Mouse (Mus musculus): ENCODE results near the gene Appl1. TPM values are rescaled to one million over a fixed set of nuclear protein-coding genes. Genes with fewer than 3 reads are reported as not detected.
"Not testable (repeated sequence)": the region's sequence is repeated elsewhere in the genome, so short reads cannot be mapped to it uniquely, and the experiment has no call there.

Appl1 gene
- polyA plus RNA-seq, 2 experiments from 2014 or later = 24.3 to 49.1 TPM

DNA sequence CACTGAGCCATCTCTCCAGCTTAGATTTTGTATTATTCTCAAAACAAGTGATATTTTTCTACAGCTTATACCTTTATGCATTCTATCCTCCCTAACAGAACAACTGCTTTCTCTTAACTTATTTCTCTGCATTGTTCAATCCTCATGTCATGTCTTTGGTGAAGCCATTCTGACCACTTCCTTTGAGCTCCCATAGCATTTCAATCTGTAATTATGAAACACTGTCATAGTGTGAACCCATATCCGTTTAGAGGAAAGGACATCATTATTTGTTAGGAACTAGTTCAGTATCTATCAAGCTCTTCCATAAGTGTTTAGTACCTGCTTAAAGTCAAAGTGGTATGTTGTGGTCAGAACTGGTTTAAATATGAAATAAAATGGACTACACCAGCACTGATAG lies 10.5 kb downstream of the Appl1 start:
- no peak for ATAC-seq

- ATAC-seq = not testable (repeated sequence)
These were observed 14.9 kb downstream of the Appl1 start for GRCm38 (mm10) chr14:26956139-26956538.

DNA sequence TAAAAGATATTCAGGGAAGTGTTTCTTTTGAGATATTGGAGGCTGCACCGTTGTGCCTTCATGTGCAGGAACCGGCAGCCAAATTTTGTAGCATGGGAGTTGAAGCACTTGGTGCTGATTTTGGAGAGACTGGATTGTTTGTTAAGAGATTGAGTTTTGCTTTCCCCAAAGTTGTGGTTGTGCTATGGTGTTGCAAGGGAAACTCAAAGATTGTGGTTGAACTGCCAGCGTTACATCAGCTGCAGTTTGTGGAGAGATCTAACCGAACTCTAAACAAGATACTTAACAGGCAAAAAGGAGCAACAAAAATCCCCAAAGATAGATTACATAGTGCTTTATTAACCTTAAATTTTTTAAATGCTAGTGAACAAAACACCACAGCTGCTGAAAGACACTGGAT lies 35.5 kb downstream of the Appl1 start:
- ATAC-seq = no peak

- ATAC-seq = no peak
These were observed 36.1 kb downstream of the Appl1 start for GRCm38 (mm10) chr14:26934891-26935290.

GRCm38 (mm10) chr14:26923702-26924421 lies 47.2 kb downstream of the Appl1 start:
- ATAC-seq = no peak

GRCm38 (mm10) chr14:26919310-26919709 lies 51.7 kb downstream of the Appl1 start:
- ATAC-seq = no peak

GRCm38 (mm10) chr14:26913681-26914268 lies 57.3 kb downstream of the Appl1 start:
- ATAC-seq = no peak

GRCm38 (mm10) chr14:26911826-26912225 lies 59.2 kb downstream of the Appl1 start:
- no peak for ATAC-seq

- no peak for ATAC-seq
These were observed 59.8 kb downstream of the Appl1 start for GRCm38 (mm10) chr14:26911201-26911600.

DNA sequence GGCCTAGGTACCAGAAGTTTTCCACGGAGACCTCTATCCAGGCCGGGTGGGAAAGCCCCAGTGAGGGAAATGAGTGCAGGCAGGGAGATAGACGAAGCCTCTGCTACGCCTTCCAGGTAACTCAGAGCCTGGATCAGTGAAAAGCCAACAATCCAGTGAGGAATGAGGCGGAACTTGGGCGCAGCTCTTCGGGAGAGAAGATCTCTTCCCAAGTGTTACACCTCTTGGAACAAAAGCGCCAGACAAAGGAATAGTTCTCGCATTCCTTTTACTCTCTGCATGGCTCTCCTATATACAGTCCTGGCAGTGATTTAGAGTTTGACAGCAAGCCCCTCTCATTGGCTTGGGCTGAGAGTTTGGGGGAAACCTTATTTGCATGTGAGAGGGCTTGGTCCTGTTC lies 60.6 kb downstream of the Appl1 start:
- not testable (repeated sequence) for ATAC-seq

DNA sequence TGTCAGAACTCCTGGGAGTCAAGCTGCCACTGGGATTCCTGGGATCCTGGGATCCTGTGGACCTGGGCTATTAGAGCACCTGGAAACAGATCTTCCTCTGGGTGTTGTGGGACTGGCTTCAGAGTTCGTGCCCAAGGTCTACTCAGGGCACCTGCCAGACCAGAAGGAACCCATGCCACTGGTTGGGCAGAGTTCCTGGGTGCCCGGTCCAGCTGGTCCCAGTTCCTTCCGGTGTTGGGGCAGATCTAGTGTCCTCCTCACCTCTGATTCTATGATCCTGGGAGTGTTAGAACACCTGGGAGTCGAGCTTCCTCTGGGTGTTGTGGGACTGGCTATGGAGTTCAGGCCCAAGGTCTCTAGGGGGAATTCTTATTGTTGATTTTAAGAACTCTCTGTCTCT lies 63.6 kb downstream of the Appl1 start:
- no peak for ATAC-seq

- no peak for ATAC-seq
These were observed 70.1 kb downstream of the Appl1 start for GRCm38 (mm10) chr14:26900893-26901292.

- no peak for ATAC-seq
These were observed 71.5 kb downstream of the Appl1 start for GRCm38 (mm10) chr14:26899490-26899889.

GRCm38 (mm10) chr14:26894392-26894791 lies 76.6 kb downstream of the Appl1 start, which contains the start of gene Asb14:
TSS of gene Asb14 (plus strand) at chr14:26894557.
- no peak for ATAC-seq

- ATAC-seq = no peak
These were observed 80.3 kb downstream of the Appl1 start for GRCm38 (mm10) chr14:26890777-26891176.

DNA sequence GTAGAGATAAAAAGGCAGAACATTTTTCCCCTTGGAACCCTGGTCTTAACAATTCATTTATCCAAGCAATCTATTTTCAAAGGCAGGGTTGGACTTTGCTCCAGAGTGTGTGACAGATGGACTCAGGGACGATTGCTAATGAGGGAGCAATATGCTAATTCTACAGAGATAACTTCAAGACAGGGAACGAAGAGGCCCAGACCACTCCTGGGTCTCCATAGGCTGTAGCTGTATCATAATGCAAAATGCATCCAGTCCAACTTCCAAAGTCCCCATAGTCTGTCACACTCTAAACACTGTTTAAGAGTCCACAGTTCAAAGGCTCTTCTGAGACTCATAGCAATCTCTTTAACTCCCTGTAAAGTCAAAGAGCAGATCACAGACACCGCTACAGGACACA lies 83.8 kb downstream of the Appl1 start:
- no peak for ATAC-seq

DNA sequence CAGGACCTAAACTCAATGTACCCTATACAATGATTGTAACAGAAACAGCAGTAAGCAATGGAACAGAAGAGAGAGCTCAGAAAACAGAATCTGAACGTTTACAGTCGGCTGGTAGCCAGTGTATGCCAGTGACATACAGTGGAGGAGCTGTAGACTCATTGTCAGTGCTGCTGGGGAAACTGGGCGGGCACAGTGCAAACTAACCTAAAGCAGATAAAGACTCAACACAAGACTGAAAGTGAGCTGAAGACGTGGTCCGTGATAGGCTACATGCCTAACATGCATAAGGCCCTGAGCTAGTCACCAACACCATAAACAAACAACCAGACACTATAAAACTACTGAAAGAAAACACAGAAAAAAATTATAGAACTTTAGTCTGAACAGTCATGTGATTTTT lies 89.3 kb downstream of the Appl1 start:
- no peak for ATAC-seq

DNA sequence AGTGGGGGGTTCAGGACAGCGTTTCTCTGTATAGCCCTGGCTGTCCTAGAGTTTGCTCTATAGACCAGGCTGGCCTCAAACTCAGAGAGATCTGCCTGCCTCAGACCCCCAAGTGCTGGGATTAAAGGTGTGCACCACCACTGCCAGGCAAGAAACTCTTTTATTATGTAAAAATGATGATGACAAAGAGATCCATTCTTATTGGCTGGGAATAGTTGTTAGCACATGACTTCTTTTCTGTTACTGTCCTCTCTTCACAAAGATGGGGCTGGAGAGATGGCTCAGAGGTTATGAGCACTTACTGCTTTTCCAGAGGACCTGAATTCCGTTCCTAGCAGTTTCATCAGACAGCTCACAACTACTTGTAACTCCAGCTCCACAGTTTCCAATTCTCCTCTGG lies 91.1 kb downstream of the Appl1 start:
- no peak for ATAC-seq

GRCm38 (mm10) chr14:26878756-26879155 lies 92.3 kb downstream of the Appl1 start:
- ATAC-seq = no peak

Other genes with a start within 250 kb of the Appl1 start
- gene Asb14, start 76.7 kb downstream of the Appl1 start, polyA plus RNA-seq (2017; shearing (Covaris generic)) = 1 to 10 TPM; 1.0 TPM
- gene Hesx1, start 23.2 kb upstream of the Appl1 start, polyA plus RNA-seq (2017; shearing (Covaris generic)) = 1 to 10 TPM in 1 of 2 experiments, not detected in 1; 1.8 TPM
- gene Il17rd, start 67.7 kb upstream of the Appl1 start, polyA plus RNA-seq (2017; shearing (Covaris generic)) = under 1 TPM; 0.20 TPM
- gene Arhgef3, start 143.7 kb upstream of the Appl1 start, polyA plus RNA-seq (2017; shearing (Covaris generic)) = 100 to 1,000 TPM; 149 to 256 TPM

All from CD4-positive, CD25-positive, alpha-beta regulatory T cell, adult 4 months (primary cell).